In the genomic region with DNA sequence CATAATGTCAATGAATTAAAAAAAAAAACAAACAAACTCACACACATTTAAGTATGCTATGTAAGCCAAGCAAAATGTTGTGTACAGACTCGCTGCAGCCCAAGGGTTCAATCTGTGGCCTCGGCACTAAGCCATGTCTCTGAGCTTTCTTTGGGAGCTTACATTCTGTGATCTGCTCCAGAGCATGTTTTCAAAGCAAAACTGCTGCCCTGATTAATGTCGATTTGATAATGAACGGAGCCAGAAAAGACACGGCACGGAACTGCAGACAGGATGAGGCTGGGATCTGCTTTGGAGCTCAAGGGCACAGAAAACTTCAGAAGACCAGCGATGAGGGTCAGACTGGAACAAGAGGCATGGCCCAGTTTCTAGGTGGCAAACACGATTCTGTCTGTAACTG, we compare ENCODE assay signal across 19 mouse cellular contexts.
DNase-seq lines count a peak whose midpoint lies in the region; ATAC-seq and TF ChIP-seq lines count a peak whose summit lies in the region.
"Had no signal": no experiment of that assay in that cellular context is flagged by ENCODE, and none has a peak within 500 bp of the region (broad histone marks: within the 10 kb centered on the region; RNA-seq: fewer than 3 reads in every experiment).

No protein-coding gene starts in this region.

- no peaks in the 10 kb centered on the region for H3K36me3 ChIP-seq in kidney, embryonic 15.5 days
- no peaks in the 10 kb centered on the region for H3K36me3 ChIP-seq in lung, embryonic 16.5 days (ENCODE audit: control insufficient read depth, insufficient read depth, low read length)
- H3K36me3 ChIP-seq: embryonic facial prominence, embryonic 12.5 days; limb, embryonic 15.5 days had no signal

- no peak for TF ChIP-seq POLR2A in lung, adult 2 months (IDR thresholded peaks at IDR 0.05; ENCODE audit: borderline replicate concordance, extremely low read depth, low read depth, low read length)

- 74% methylated on average over 8 of the region's 8 CpGs for WGBS in kidney, embryonic 15.5 days
- WGBS in lung, embryonic 16.5 days, result 51% methylated on average over 8 of the region's 8 CpGs
- 67% methylated on average over 8 of the region's 8 CpGs for WGBS in lung, adult 2 months

- no peak for DNase-seq in kidney, adult 8-10 months
- DNase-seq in lung, adult 2 months, result no peak
- peak; percentile 21 to 58 for DNase-seq in adrenal gland, postnatal 36 days
- peak; percentile 48 to 55 for DNase-seq in kidney, postnatal 25 days
- DNase-seq in thymus, postnatal 10 days (ENCODE audit: low spot score in 2 of 2), result no peak
- DNase-seq: cerebellum, postnatal 10 days; gastrocnemius, postnatal 10 days; heart, adult 11 months; heart, postnatal 36 days; layer of hippocampus, postnatal 36 days; thymus, postnatal 4 days had no signal

- no peak overlapping the region for H3K4me2 ChIP-seq in kidney, embryonic 15.5 days
- no peak overlapping the region for H3K4me2 ChIP-seq in lung, embryonic 16.5 days (ENCODE audit: low read depth, low read length)
- H3K4me2 ChIP-seq: embryonic facial prominence, embryonic 12.5 days; hindbrain, embryonic 14.5 days; limb, embryonic 15.5 days; midbrain, embryonic 11.5 days had no signal

- H3K4me1 ChIP-seq in kidney, embryonic 15.5 days, result peaks cover 21% of the 10 kb centered on the region
- H3K4me1 ChIP-seq in lung, embryonic 16.5 days (replicated peaks; ENCODE audit: control insufficient read depth, insufficient read depth, low read length), result peaks cover 39% of the 10 kb centered on the region
- H3K4me1 ChIP-seq in lung, adult 2 months (ENCODE audit: control insufficient read depth, insufficient read depth, low read length), result peaks cover 20% of the 10 kb centered on the region

- no peaks in the 10 kb centered on the region for H3K9me3 ChIP-seq in kidney, embryonic 15.5 days (replicated peaks)
- no peaks in the 10 kb centered on the region for H3K9me3 ChIP-seq in lung, embryonic 16.5 days (ENCODE audit: control insufficient read depth, low read length)
- H3K9me3 ChIP-seq: embryonic facial prominence, embryonic 12.5 days; limb, embryonic 15.5 days had no signal

- ATAC-seq in kidney, embryonic 15.5 days (replicated peaks; ENCODE audit: low FRiP score), result no peak
- peak; percentile 63 for ATAC-seq in lung, embryonic 16.5 days (ENCODE audit: low read depth)
- ATAC-seq: forebrain, embryonic 14.5 days had no signal

- peak overlapping the region; percentile 27; the same call in 1 of the 2 replicates for H3K27ac ChIP-seq in kidney, embryonic 15.5 days
- peak overlapping the region; percentile 78 for H3K27ac ChIP-seq in lung, embryonic 16.5 days (ENCODE audit: low read length)
- H3K27ac ChIP-seq: embryonic facial prominence, embryonic 12.5 days; hindbrain, embryonic 14.5 days; layer of hippocampus, adult 2 months; limb, embryonic 15.5 days had no signal

- no peak for TF ChIP-seq CTCF in lung, adult 2 months (IDR thresholded peaks at IDR 0.05; ENCODE audit: insufficient read depth, low read length)

- no peak overlapping the region for H3K9ac ChIP-seq in kidney, embryonic 15.5 days
- H3K9ac ChIP-seq in lung, embryonic 16.5 days (ENCODE audit: low read length), result no peak overlapping the region
- H3K9ac ChIP-seq: embryonic facial prominence, embryonic 12.5 days; hindbrain, embryonic 14.5 days; limb, embryonic 15.5 days had no signal

- H3K27me3 ChIP-seq in kidney, embryonic 15.5 days, result no peaks in the 10 kb centered on the region
- no peaks in the 10 kb centered on the region for H3K27me3 ChIP-seq in lung, embryonic 16.5 days (ENCODE audit: control insufficient read depth, insufficient read depth, low read depth, low read length)
- H3K27me3 ChIP-seq: embryonic facial prominence, embryonic 12.5 days; limb, embryonic 15.5 days had no signal

- no peak overlapping the region for H3K4me3 ChIP-seq in kidney, embryonic 15.5 days (replicated peaks)
- H3K4me3 ChIP-seq in lung, embryonic 16.5 days (ENCODE audit: low read length), result no peak overlapping the region
- no peak overlapping the region for H3K4me3 ChIP-seq in lung, adult 2 months (replicated peaks; ENCODE audit: extremely low read depth, low read depth, low read length)
- H3K4me3 ChIP-seq: embryonic facial prominence, embryonic 12.5 days; layer of hippocampus, adult 2 months; limb, embryonic 15.5 days had no signal

Comparison
In these comparisons a context has a peak if more than half of its experiments do, and no peak if none do; other contexts are left out.
1. DNase-seq: peak in adrenal gland, postnatal 36 days (2 of 2) and kidney, postnatal 25 days (2 of 2); none in kidney, adult 8-10 months (0 of 2), lung, adult 2 months (single experiment) and thymus, postnatal 10 days (0 of 2).